In genomic region chr10:52420526-52420925, GRCm38 (mm10) we compare ENCODE assay signal across 36 mouse cellular contexts. TPM values are rescaled to one million over a fixed set of nuclear protein-coding genes. Genes with fewer than 3 reads are reported as not detected.
DNase-seq lines count a peak whose midpoint lies in the region; ATAC-seq and TF ChIP-seq lines count a peak whose summit lies in the region.
"Had no signal": no experiment of that assay in that cellular context is flagged by ENCODE, and none has a peak within 500 bp of the region (broad histone marks: within the 10 kb centered on the region; RNA-seq: fewer than 3 reads in every experiment).

No protein-coding gene starts in this region.

- H3K9ac ChIP-seq in liver, adult 2 months (ENCODE audit: low read depth, low read length), result no peak overlapping the region
- H3K9ac ChIP-seq in liver, embryonic 11.5 days (ENCODE audit: low read depth, low read length), result no peak overlapping the region
- no peak overlapping the region for H3K9ac ChIP-seq in midbrain, embryonic 11.5 days (ENCODE audit: low read length)
- H3K9ac ChIP-seq: embryonic facial prominence, embryonic 13.5 days; liver, embryonic 15.5 days; lung, embryonic 15.5 days had no signal

- H3K9me3 ChIP-seq in liver, embryonic 11.5 days (ENCODE audit: control insufficient read depth, low read length), result no peaks in the 10 kb centered on the region
- no peaks in the 10 kb centered on the region for H3K9me3 ChIP-seq in midbrain, embryonic 11.5 days (ENCODE audit: control insufficient read depth, low read length)
- H3K9me3 ChIP-seq: embryonic facial prominence, embryonic 13.5 days; G1E; liver, embryonic 15.5 days; lung, embryonic 15.5 days had no signal

- ATAC-seq in liver, embryonic 11.5 days (replicated peaks; ENCODE audit: low FRiP score), result no peak
- no peak for ATAC-seq in midbrain, embryonic 11.5 days (ENCODE audit: low FRiP score)
- ATAC-seq: forebrain, embryonic 16.5 days; hindbrain, embryonic 16.5 days; Patski had no signal

- peak; percentile 27 for DNase-seq in liver, adult 2 months (ENCODE audit: extremely low read depth, low read depth, low spot score)
- DNase-seq in liver, embryonic 11.5 days (ENCODE audit: low spot score), result no peak
- DNase-seq in 416B (ENCODE audit: low read depth) (peak; percentile 31), adipocyte (ENCODE audit: low spot score) (peak; percentile 40)
- no peak for DNase-seq in retina, embryonic 14.5 days (ENCODE audit: low spot score)
- DNase-seq in midbrain, embryonic 11.5 days (ENCODE audit: low spot score, missing footprints), result no peak
- DNase-seq: adrenal gland, postnatal 36 days; cerebellum, adult 8-10 months; embryo, embryonic 11 days; kidney, adult 8-10 months; kidney, postnatal 4 days; lung, postnatal 4 days; midbrain, embryonic 14.5 days; retina, postnatal 1 day; right cerebral cortex, postnatal 14 days; thymus, adult 18-20 months; thymus, postnatal 25 days had no signal

- H3K4me3 ChIP-seq in liver, adult 2 months (ENCODE audit: insufficient read depth, low read depth, low read length), result no peak overlapping the region
- no peak overlapping the region for H3K4me3 ChIP-seq in liver, embryonic 11.5 days (ENCODE audit: low read depth, low read length)
- H3K4me3 ChIP-seq in macrophage (ENCODE audit: inconsistent target), result no peak overlapping the region
- no peak overlapping the region for H3K4me3 ChIP-seq in midbrain, embryonic 11.5 days (ENCODE audit: low read depth, low read length)
- H3K4me3 ChIP-seq: embryonic facial prominence, embryonic 13.5 days; erythroblast, embryonic 14.5 days; liver, embryonic 15.5 days; lung, embryonic 15.5 days had no signal

- 21% methylated on average over 1 of the region's 1 CpGs for WGBS in liver, adult 2 months
- 85% methylated on average over 1 of the region's 1 CpGs for WGBS in liver, embryonic 11.5 days
- WGBS in macrophage (ENCODE audit: missing documents), result 73% methylated on average over 1 of the region's 1 CpGs
- WGBS in midbrain, embryonic 11.5 days, result 78% methylated on average over 1 of the region's 1 CpGs

- H3K4me2 ChIP-seq in liver, embryonic 11.5 days, result no peak overlapping the region
- H3K4me2 ChIP-seq in midbrain, embryonic 11.5 days, result no peak overlapping the region
- H3K4me2 ChIP-seq: embryonic facial prominence, embryonic 13.5 days; liver, embryonic 15.5 days; lung, embryonic 15.5 days had no signal

- H3K36me3 ChIP-seq in liver, adult 2 months (ENCODE audit: control insufficient read depth, insufficient read depth, low read length), result no peaks in the 10 kb centered on the region
- no peaks in the 10 kb centered on the region for H3K36me3 ChIP-seq in liver, embryonic 11.5 days (ENCODE audit: control insufficient read depth, insufficient read depth, low read length)
- H3K36me3 ChIP-seq in macrophage (ENCODE audit: inconsistent target), result no peaks in the 10 kb centered on the region
- H3K36me3 ChIP-seq in midbrain, embryonic 11.5 days (ENCODE audit: control insufficient read depth, insufficient read depth, low read length), result no peaks in the 10 kb centered on the region
- H3K36me3 ChIP-seq: embryonic facial prominence, embryonic 13.5 days; liver, embryonic 15.5 days; lung, embryonic 15.5 days had no signal

- TF ChIP-seq POLR2A in liver, adult 2 months (IDR thresholded peaks at IDR 0.05; ENCODE audit: extremely low read depth, insufficient read depth, low read length), result no peak

- peaks cover 25% of the 10 kb centered on the region for H3K4me1 ChIP-seq in liver, adult 2 months (ENCODE audit: control insufficient read depth, insufficient read depth, low read length)
- peaks cover 18% of the 10 kb centered on the region for H3K4me1 ChIP-seq in liver, embryonic 11.5 days (replicated peaks; ENCODE audit: control insufficient read depth, insufficient read depth, low read length)
- peaks cover 10% of the 10 kb centered on the region for H3K4me1 ChIP-seq in midbrain, embryonic 11.5 days (ENCODE audit: control insufficient read depth, insufficient read depth, low read length)

- TF ChIP-seq CTCF in liver, adult 2 months (IDR thresholded peaks at IDR 0.05; ENCODE audit: low read depth, low read length), result no peak

- H3K27me3 ChIP-seq in liver, adult 2 months (ENCODE audit: control insufficient read depth, insufficient read depth, low read length), result no peaks in the 10 kb centered on the region
- no peaks in the 10 kb centered on the region for H3K27me3 ChIP-seq in liver, embryonic 11.5 days (replicated peaks; ENCODE audit: control insufficient read depth, insufficient read depth, low read length)
- no peaks in the 10 kb centered on the region for H3K27me3 ChIP-seq in midbrain, embryonic 11.5 days (ENCODE audit: control insufficient read depth, insufficient read depth, low read length)
- H3K27me3 ChIP-seq: embryonic facial prominence, embryonic 13.5 days; liver, embryonic 15.5 days; lung, embryonic 15.5 days; Patski had no signal

- H3K79me2 ChIP-seq in liver, adult 2 months (ENCODE audit: control insufficient read depth, insufficient read depth, low read length), result peaks cover 37% of the 10 kb centered on the region
- H3K79me2 ChIP-seq in macrophage (ENCODE audit: inconsistent target), result peaks cover 77% of the 10 kb centered on the region

- H3K27ac ChIP-seq in liver, adult 2 months (replicated peaks; ENCODE audit: insufficient read depth, low read depth, low read length), result no peak overlapping the region
- H3K27ac ChIP-seq in liver, embryonic 11.5 days (ENCODE audit: low read depth, low read length), result no peak overlapping the region
- H3K27ac ChIP-seq in macrophage, result peak overlapping the region; percentile 70; the same call in 1 of the 2 replicates
- no peak overlapping the region for H3K27ac ChIP-seq in midbrain, embryonic 11.5 days (ENCODE audit: low read depth, low read length)
- H3K27ac ChIP-seq: embryonic facial prominence, embryonic 13.5 days; kidney, postnatal 0 days; liver, embryonic 15.5 days; lung, embryonic 15.5 days had no signal

RNA-seq across cellular contexts. Expression of gene Nus1, which starts 3.2 kb away (rescaled TPM):
- 13.6 and 13.7 TPM in 2 replicates for total RNA-seq in liver, adult 2 months (2014; rRNA removed)
- 9.7 and 11.6 TPM in 2 replicates for polyA plus RNA-seq in liver, adult 2 months (2012; rRNA removed)
- 15.1 and 16.1 TPM in 2 replicates for polyA plus RNA-seq in liver, embryonic 11.5 days (2014; fragmentation: Nextera tagmentation; extraction: Ambion mirVana)
- 10 to 100 TPM; 21.0 to 66.6 (median 48.2) TPM for total RNA-seq in macrophage (2018; cell fraction: chromatin; rRNA removed)
- total RNA-seq in macrophage (2018; cell fraction: cytosol; rRNA removed), result 10 to 100 TPM; 48.6 to 84.1 (median 65.0) TPM
- 10 to 100 TPM; 34.2 to 85.1 (median 52.7) TPM for total RNA-seq in macrophage (2018; cell fraction: nucleus; rRNA removed)
- 44.4 to 79.7 TPM (median 58.4 TPM) in 3 replicates for polyA plus RNA-seq in macrophage (2018)
- 16.4 and 16.6 TPM in 2 replicates for polyA plus RNA-seq in midbrain, embryonic 11.5 days (2014; fragmentation: Nextera tagmentation; extraction: Ambion mirVana)

RNA-seq across cellular contexts. Expression of gene Nepn, which starts 31.8 kb away (rescaled TPM):
- total RNA-seq in liver, adult 2 months (2014; rRNA removed), result not detected in 2 replicates
- not detected in 2 replicates for polyA plus RNA-seq in liver, adult 2 months (2012; rRNA removed)
- 2.1 and 3.8 TPM in 2 replicates for polyA plus RNA-seq in liver, embryonic 11.5 days (2014; fragmentation: Nextera tagmentation; extraction: Ambion mirVana)
- not detected for total RNA-seq in macrophage (2018; cell fraction: chromatin; rRNA removed)
- total RNA-seq in macrophage (2018; cell fraction: cytosol; rRNA removed), result under 1 TPM in 1 of 26 experiments, not detected in 25; 0.09 TPM
- total RNA-seq in macrophage (2018; cell fraction: nucleus; rRNA removed), result not detected
- not detected in 3 replicates for polyA plus RNA-seq in macrophage (2018)
- polyA plus RNA-seq in midbrain, embryonic 11.5 days (2014; fragmentation: Nextera tagmentation; extraction: Ambion mirVana), result not detected in 2 replicates
- total RNA-seq: G1E; layer of hippocampus, adult 8-10 months; left cerebral cortex, postnatal 14 days; megakaryocyte-erythroid progenitor cell, adult 5-6 weeks; monocyte, adult 5-6 weeks had no signal
- polyA plus RNA-seq: embryonic facial prominence, embryonic 13.5 days; erythroblast, embryonic 14.5 days; forebrain, embryonic 11.5 days; forebrain, embryonic 16.5 days; G1E; heart, embryonic 14.5 days; hindbrain, embryonic 11.5 days; hindbrain, embryonic 16.5 days; limb, embryonic 11.5 days; liver, embryonic 15.5 days; lung, embryonic 15.5 days; midbrain, embryonic 14.5 days; neural tube, embryonic 14.5 days; Patski had no signal

RNA-seq across cellular contexts. Expression of gene Gopc, which starts 38.6 kb away (rescaled TPM):
- total RNA-seq in liver, adult 2 months (2014; rRNA removed), result 14.9 and 16.5 TPM in 2 replicates
- 3.7 and 4.8 TPM in 2 replicates for polyA plus RNA-seq in liver, adult 2 months (2012; rRNA removed)
- 9.8 and 11.1 TPM in 2 replicates for polyA plus RNA-seq in liver, embryonic 11.5 days (2014; fragmentation: Nextera tagmentation; extraction: Ambion mirVana)
- total RNA-seq in macrophage (2018; cell fraction: chromatin; rRNA removed), result 10 to 100 TPM in 25 of 26 experiments, 1 to 10 TPM in 1; 8.4 to 50.3 (median 26.0) TPM
- total RNA-seq in macrophage (2018; cell fraction: cytosol; rRNA removed), result 10 to 100 TPM in 25 of 26 experiments, 1 to 10 TPM in 1; 9.4 to 22.1 (median 17.7) TPM
- 10 to 100 TPM in 25 of 26 experiments, 1 to 10 TPM in 1; 9.7 to 47.5 (median 21.5) TPM for total RNA-seq in macrophage (2018; cell fraction: nucleus; rRNA removed)
- 14.8 to 20.4 TPM (median 19.9 TPM) in 3 replicates for polyA plus RNA-seq in macrophage (2018)
- polyA plus RNA-seq in midbrain, embryonic 11.5 days (2014; fragmentation: Nextera tagmentation; extraction: Ambion mirVana), result 15.7 and 15.9 TPM in 2 replicates

Comparison
In these comparisons a context has a peak if more than half of its experiments do, and no peak if none do; other contexts are left out.
1. DNase-seq: peak in liver, adult 2 months (single experiment), 416B (single experiment) and adipocyte (single experiment); none in liver, embryonic 11.5 days (single experiment), retina, embryonic 14.5 days (single experiment) and midbrain, embryonic 11.5 days (single experiment).